Mouse (Mus musculus): ENCODE data around the gene Creb3l1.

The Creb3l1 gene

DNA sequence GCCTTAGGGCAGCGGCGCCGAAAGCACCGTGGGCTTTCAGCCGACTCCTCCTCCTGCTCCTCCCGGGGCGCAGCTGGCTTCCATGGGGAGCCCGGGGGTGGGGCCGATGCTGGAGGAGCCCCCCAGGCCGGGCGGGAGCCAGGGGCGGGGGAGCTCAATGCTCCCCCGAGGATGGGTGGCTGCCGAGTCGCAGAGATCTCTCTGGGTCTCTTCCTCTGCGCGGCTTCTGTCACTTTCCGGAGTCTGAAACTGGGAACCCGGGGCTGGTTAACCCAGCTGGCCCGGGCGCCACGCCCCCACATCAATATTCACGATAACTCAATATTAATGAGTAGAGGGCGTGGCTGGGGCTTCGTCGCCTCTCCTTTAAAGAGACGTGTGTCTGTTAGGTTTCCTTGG is at the start of gene Creb3l1:
Gene Creb3l1 (minus strand): TSS at position 229 of the 399 bp plus-strand sequence.
- in situ Hi-C loops (cut with MboI; ENCODE audit: low sequenced_read_pairs), result no loop called here

DNA sequence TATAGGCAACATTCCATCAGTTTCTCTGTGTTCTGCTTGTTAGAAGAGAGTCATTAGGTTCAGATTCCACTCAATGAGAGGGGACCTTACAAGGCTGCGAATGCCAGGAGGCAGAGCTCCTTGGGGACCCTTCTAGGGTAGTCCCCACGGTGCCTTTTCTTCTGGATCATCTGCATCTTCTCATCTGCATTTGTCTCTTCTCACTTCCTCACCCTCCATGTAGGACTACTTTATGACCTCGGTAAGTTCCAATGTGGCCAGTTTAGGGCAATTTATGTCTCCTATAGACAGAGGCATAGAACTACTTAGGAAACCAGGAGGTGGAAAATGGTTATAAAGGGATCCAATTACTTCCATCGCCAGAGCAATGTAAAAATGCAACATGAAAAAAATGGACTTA is 46.8 kb upstream of the Creb3l1 start:
- in situ Hi-C loops (cut with MboI; ENCODE audit: low sequenced_read_pairs), result no loop called here

DNA sequence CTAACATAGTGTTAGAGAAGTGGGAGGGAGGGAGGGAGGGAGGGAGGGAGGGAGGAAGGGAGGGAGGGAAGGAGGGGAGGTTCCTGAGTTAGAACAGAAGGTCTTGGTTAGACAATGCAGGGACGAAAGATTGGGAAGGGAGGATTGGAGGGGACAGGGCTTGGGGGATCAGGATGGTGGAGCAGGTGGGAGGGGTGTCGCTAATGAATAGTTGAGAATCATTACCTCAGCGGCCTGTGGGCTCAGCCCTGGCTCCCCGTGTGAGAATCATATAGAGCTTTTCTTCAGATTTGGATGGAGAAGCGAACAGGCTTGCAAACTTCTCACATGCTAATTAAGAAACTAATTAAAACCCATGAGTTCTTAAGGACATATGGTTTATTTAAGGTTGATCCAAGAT is 45.3 kb upstream of the Creb3l1 start:
- in situ Hi-C loops (cut with MboI; ENCODE audit: low sequenced_read_pairs), result no loop called here

DNA sequence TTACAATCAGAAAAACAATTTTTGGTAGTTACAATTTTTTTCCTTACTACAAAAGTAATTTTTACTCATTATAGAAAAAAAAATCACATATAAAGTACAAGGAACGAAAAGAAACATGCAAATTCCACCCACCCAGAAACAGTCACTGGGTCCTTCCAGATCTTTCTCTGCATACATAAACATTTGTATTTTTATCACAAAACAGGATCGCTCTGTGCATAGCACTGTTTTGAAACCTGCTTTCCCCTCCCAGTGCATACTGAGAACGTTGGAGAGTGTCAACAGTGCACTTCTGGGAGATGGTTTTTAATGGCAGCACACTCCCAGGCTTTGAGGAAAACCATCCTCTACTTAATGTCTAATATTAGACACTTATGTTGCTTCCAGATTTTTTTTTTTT is 43.3 kb upstream of the Creb3l1 start:
- in situ Hi-C loops (cut with MboI; ENCODE audit: low sequenced_read_pairs), result no loop called here

DNA sequence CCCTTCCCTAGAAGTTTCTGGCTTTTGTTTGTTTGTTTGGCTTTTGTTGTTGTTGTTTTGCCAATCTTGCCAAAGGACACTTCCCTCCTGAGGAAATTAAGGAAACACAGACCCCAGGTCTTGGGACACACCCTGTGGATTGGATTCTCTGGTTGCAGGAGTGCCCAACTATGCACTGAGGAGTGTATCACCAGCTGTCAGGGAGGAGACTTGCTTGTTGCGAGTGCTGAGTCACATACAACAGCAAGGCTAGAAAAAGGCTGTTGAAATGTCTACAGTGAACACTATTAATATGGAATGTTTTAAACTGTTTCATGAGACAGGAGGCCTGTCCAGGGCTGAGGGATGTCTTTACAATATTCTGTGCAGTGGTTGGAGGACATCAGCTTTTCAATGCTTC is 42.6 kb upstream of the Creb3l1 start:
- in situ Hi-C loops (cut with MboI; ENCODE audit: low sequenced_read_pairs), result no loop called here

DNA sequence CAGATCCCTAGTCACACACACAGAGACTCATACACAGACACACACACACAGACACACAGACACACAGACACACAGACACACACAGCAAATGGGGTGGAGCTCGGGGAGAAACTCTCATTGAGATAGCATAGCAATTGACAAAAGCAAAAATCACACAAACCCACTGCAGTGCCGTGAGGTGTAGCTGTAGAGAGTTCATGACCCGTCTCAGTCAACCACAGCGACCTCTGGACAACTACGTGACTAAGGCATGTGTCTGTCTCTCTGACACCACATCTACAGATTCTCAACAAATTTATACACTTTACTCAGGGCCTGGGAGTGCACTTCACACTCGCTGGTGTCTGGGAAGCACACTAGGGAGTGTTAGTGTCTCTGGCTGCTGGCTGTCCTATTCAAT is 41.6 kb upstream of the Creb3l1 start:
- in situ Hi-C loops (cut with MboI; ENCODE audit: low sequenced_read_pairs), result no loop called here

DNA sequence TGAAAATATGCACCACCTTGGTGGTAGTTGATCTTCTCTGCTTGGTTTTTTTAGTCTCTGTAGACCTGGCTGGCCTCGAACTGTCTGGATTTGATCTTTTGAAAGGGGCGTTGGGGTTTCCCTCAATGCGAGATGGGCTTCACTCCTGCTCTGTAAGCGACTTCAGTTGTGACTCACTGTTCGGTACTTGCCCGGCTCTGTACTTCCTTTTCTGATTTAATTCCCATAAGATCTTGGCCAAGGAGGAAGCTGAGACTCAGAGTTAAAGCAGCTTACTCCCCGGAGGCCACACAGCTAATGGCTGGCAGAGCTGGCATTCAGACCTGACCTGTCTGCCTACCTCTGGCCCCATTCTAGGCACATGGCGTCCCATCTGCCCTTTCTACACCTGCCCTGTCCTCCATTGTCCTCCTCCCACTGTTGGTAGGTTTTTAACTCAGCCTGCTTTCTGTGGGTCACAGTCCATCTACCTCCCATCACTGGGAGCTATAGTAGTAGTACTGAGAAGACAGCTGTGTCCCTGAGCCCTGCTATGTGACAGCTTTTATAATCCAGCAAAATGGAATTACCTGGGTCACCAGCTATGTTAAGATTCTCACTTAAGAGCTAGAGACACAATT is 41.1 kb upstream of the Creb3l1 start:
- in situ Hi-C loops (cut with MboI; ENCODE audit: low sequenced_read_pairs), result no loop called here

DNA sequence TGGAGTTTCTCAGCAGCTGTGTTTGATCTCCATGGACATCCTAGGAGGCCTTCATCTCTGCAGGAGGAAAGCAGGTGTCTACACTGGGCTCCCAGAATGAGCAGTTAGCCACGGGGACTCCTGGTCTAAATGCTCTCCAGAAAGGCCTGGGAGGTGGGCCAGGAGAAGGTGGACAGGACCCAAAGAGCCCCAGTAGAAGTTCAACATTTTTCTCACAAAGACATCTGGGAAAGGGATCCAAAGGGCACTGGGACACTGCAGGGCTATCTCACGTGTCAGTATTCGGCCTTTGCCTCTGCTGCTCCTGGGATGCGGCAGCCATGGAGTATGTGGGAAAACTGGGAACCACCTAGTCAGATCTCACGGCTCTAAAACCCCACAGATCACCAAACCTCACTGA is 38.8 kb upstream of the Creb3l1 start:
- in situ Hi-C loops (cut with MboI; ENCODE audit: low sequenced_read_pairs), result no loop called here

DNA sequence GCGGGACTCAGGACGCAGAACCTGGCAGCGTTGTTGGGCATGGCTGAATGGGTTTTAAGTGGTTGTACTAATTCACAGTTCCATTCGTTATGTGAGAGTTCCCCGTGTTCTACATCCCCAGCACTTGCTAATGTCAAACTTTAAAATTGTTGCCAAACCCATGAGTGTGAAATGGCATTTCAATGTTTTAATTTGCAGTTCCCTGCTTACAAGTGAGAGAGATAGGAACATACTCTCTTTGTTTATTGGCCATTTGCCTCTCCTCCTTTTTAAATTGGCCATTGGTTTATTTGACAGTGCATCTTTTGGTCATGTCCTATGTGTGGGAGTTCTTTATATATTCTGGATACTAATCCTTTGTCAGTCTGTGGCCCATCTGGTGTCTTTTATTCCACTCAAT is 37.0 kb upstream of the Creb3l1 start:
- in situ Hi-C loops (cut with MboI; ENCODE audit: low sequenced_read_pairs), result no loop called here

DNA sequence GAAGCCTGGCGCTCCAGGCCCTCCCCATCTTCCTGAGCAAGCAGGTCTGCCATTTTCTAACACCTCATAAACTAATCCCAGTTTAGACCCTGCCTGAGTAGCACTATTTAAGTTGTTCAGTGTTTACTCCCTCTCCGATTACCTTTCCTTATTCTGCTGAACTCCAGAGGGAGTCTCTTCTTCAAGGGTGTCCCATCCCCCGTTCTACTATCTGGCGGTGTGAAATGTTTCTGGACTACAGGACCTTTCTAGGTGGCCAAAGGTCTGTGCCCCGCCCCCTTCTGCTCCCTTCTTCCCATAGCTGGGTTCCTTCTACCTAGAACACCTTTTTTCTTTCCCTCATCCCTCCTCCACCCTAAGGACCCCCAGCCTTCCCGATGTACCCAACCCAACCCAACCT is 36.0 kb upstream of the Creb3l1 start:
- in situ Hi-C loops (cut with MboI; ENCODE audit: low sequenced_read_pairs), result no loop called here

DNA sequence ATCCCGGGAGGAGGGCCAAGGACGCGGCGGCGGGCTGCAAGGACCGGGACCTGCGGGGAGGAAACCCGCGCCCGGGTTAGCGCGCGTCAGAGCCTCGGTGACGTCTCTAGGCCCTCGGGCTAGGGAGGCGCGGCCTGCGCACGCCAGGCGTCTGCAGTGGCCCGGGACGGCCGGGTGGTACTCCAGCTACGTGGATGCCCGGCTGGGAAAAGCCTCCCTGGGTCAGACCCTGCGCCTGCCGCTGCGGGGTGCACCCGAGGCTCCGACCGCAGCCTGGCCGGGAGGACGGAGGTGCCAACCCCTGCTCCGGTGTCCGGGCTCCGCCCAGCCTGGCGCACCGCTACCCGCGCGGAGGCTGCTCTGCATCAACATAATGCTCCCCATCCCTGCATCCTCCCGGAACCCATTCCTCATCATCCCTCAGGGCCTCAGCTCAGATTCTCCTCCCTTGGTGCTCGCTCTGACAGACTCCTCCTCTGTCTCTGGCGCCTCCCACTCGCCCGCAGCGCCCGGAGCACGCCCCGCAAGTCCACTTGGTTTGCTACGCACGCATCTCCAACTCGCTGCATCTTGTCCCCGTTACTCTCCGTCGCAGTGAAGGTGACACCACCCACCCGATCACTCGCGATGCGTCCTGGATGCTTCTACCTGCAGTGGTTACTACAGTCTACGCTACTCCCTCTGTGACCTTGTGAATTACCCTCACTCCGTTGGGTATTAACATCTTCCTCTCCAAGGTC is 35.3 kb upstream of the Creb3l1 start:
- in situ Hi-C loops (cut with MboI; ENCODE audit: low sequenced_read_pairs), result loop anchor here (10.0 kb wide), 1 partner anchor 65 kb away; no protein-coding TSS in a partner anchor

DNA sequence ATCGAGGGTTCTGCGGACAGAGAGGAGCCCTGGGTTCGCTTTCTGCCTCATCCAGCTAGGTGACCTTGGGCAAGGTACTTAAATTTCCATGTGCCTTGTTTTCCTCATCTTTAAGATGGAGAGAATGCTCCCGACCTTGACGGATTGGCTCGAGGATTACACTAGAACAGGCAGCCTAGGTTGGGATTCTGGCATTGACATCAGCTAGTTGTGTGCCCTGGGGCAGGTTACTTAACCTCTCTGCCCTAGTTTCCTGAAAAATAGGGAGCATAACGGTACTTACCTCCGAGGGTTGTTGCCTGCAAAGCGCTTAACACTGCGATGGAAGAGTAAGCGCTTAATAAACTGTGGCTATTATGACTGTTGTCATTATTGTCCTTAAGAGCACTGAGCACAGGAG is 34.6 kb upstream of the Creb3l1 start:
- in situ Hi-C loops (cut with MboI; ENCODE audit: low sequenced_read_pairs), result loop anchor here (10.0 kb wide), 1 partner anchor 64 kb away; no protein-coding TSS in a partner anchor

DNA sequence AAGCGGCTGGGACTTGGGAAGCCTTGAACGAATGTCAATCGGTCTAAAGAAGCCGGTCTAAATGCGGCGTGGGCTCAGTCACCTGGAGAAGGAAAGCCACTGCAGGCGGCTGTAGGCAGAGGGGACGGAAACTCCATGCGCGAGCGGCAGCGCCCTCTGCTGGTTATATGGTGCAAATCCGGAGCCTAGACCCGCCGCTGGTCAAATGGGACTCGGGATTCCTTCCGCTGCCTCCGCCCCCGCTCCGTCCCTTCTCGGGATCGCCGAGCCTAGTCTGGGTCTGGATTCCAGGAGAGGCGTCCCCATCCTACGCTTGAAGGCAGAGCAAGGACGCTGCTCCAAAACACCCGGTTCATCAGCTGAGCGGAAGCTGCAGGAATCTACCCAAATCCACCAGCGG is 34.2 kb upstream of the Creb3l1 start:
- in situ Hi-C loops (cut with MboI; ENCODE audit: low sequenced_read_pairs), result loop anchor here (10.0 kb wide), 1 partner anchor 64 kb away; no protein-coding TSS in a partner anchor

DNA sequence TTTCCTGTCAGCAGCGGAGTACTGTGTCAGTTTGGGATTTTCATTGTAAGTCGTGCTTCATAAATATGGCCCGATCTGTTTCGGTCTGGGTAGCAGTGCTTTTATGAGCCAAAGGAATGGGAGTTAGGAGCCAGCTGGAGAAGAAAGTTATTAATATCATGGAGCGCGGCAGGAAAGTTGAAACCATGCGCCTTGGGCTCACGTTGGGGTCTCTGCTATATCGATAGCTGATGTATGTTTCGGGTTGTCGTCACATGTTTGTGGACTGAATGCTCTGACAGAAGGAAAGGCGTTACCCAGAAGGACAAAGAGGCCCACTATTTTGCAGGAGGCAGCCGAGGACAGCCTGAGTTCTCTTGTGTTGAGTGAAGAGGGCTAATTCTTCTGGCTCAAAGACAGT is 32.5 kb upstream of the Creb3l1 start:
- in situ Hi-C loops (cut with MboI; ENCODE audit: low sequenced_read_pairs), result loop anchor here (10.0 kb wide), 1 partner anchor 62 kb away; no protein-coding TSS in a partner anchor

DNA sequence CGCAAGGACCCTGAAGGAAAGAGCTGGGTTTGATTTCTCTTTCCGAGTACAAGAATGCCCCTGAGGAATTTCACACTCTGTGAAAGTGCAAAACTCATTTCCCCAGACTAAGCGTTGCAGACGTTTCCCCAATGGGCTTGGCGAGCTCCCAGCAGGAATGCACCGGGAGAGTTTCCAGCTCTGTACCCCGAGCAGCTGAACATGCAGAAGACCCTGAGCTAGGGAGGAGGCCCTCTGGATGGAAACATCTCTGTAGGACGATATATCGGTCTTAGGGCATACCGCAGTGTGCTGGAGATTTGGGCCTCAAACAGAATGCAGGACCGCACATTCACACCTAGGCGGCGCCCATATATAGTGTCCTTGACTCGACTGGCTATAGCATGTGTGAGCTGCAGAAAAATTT is 31.5 kb upstream of the Creb3l1 start:
- in situ Hi-C loops (cut with MboI; ENCODE audit: low sequenced_read_pairs), result loop anchor here (10.0 kb wide), 1 partner anchor 61 kb away; no protein-coding TSS in a partner anchor

DNA sequence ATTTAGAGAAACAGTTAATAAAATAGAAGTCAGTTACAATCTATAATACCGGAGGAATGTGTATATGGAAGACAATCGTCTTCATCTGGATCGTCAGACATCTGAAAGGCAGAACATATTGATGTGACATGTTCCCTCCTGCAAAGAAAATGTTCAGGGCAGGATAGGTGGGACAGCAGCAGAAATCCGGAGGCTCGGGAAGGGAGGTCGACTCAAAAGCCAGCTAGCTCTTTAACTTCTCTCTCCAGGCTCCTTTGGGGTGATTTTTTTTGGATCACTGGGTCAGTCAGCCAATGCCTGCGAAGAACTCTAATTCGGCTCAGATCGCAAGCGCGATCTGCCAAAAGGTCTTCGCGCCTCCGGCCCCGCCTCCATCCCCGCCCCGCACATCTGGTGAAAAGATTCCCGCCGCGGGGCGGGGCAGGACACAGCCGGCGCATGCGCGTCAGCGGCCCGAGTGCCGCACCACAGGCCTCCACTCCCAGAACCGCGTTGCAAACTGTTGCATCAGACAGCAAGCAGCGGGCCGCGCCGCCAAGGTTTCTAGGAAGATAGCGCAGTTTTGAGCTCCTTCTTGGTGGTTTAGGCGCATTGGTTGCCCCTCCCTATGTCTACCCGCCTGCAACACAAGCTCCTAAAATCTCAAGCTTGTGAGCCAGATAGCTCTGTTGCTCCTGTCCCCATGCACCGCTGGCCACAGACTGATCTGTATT is 31.0 kb upstream of the Creb3l1 start:
- in situ Hi-C loops (cut with MboI; ENCODE audit: low sequenced_read_pairs), result loop anchor here (10.0 kb wide), 1 partner anchor 60 kb away; no protein-coding TSS in a partner anchor

DNA sequence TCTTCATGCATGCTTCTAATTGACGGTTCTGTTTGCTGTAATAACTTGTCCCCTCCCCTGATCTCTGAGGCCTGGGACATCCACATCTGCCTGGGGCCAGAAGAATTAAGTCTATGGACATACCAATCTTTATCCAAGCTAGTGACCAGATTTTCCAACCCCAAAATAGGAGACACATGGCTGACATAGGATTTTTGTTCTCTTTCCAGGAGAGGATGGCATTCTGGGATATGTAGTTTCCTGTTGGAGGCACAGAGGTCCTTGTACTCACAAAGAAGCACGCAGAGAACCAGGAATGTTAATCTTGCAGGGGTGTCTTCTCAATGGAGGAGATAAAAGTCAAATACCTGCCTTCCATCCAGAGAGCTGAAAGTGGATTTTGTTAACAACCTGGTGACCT is 28.5 kb upstream of the Creb3l1 start:
- in situ Hi-C loops (cut with MboI; ENCODE audit: low sequenced_read_pairs), result loop anchor here (10.0 kb wide), 1 partner anchor 58 kb away; no protein-coding TSS in a partner anchor

DNA sequence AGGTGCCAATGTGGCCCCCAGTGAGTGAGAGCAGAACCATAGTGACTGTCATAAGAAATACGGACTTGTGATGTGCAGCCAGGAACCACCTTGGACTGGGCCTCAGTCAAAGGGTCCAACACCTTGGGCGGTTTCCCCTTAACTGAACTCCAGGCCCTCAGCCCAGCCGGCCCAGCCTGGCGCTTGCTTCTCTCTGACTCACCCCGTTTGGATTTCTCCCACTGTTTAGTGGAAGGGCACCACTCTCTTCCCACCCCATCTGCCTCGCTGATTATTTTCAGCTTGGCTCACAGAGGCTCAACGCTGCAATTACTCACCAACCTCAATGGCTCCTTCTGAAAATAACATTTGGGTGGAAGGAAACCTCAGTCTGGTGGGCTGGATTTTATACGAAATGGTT is 27.9 kb upstream of the Creb3l1 start:
- in situ Hi-C loops (cut with MboI; ENCODE audit: low sequenced_read_pairs), result loop anchor here (10.0 kb wide), 1 partner anchor 57 kb away; no protein-coding TSS in a partner anchor

DNA sequence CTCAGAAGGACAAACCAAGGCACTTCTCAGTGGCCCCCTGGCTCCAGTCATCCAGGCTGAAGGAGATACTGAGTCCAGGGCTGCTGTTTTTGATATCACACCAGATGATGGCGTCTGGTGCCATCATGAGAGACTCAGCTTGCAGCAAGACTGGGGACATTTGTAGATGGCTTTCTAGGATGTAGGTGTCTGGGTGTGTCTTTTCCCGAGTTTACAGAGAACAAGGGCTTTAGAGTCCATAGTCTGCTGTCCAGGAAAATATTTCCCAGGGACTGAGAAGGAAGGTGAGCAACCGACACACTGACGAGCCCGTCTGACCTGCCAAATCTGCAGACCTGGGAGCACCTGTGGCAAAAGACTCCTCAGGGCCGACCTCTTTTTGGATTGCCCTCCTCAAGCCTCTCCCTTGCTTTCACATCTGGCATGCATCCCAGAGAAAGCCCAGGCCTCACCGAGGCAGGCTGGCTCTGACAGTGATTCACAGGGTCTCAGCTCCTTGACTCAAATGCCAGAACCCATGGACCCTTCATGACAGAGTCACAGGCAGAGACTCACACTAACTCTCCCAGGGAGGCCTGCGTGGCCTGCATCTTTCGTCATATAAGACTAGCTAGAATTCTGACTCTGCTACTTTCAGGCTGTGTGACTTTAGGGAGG is 23.9 kb upstream of the Creb3l1 start:
- in situ Hi-C loops (cut with MboI; ENCODE audit: low sequenced_read_pairs), result no loop called here

DNA sequence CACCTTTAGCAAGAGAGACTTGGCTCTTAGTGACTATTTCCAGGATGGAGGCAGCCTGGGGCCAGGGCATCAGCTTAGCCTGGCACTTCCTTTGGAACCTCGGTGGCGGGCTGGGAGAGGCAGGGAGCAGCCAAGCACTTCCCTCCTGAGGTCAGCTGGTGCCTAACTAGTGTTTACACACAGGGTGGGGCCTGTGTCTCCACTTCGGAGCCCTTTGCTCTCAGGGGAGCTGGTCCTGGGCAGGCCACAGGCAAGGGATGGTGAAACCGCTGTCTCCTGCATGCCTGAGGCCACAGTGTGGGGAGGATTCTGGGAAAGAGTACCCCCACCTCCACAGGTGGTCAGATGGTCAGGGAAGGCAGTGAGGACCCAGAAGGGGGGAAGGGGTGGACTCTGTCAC is 23.3 kb upstream of the Creb3l1 start:
- in situ Hi-C loops (cut with MboI; ENCODE audit: low sequenced_read_pairs), result no loop called here

DNA sequence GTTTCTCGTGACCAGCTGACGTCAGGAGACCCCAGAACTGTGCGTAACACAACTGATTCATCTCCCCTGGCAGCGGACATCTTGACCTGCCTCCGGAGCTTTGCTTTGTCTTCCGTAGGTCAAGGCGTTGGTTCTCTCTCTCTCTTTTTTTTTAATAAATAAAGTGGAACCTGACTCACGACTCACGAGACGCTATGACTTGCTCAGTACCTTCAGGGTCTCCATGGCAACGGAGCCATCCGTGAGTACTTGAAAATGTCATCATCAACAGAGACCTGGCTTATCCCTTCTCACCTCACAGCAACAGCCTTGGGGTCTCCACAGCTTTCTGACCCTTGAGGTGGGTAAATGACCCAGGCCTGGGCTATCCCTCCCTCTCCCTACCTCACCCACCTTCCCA is 19.0 kb upstream of the Creb3l1 start:
- in situ Hi-C loops (cut with MboI; ENCODE audit: low sequenced_read_pairs), result no loop called here

Data from CH12F3 (cell line).